Mouse (Mus musculus): ENCODE measurements around the gene Gm49333. TPM values are rescaled to one million over a fixed set of nuclear protein-coding genes. Genes with fewer than 3 reads are reported as not detected.

Gene Gm49333
- polyA plus RNA-seq, 1 experiment from 2014 or later, result 0.32 TPM

MicroRNA genes within 50 kb of the gene (microRNA counts, 519-probe panel; counts per million panel counts)
- microRNA mmu-miR-1224, result 2,632 counts per million, percentile 62 among the panel's probes with 10 or more counts

Small RNA genes within 50 kb of the gene (microRNA-seq; reads per million reads assigned to microRNA genes)
- 2.4 reads per million for gene Mir1224

Other genes with a start within 250 kb of the Gm49333 start
- 105 and 114 TPM in 2 replicates for gene Abcc5, start 185.2 kb upstream of the Gm49333 start, polyA plus RNA-seq (2015; fragmentation: Nextera tagmentation; extraction: Ambion mirVana)
- gene Eif2b5, start 112.8 kb upstream of the Gm49333 start, polyA plus RNA-seq (2015; fragmentation: Nextera tagmentation; extraction: Ambion mirVana), result 101 and 112 TPM in 2 replicates
- gene Dvl3, start 94.6 kb upstream of the Gm49333 start, polyA plus RNA-seq (2015; fragmentation: Nextera tagmentation; extraction: Ambion mirVana), result 31.4 and 35.4 TPM in 2 replicates
- gene Ap2m1, start 76.1 kb upstream of the Gm49333 start, polyA plus RNA-seq (2015; fragmentation: Nextera tagmentation; extraction: Ambion mirVana), result 970 and 989 TPM in 2 replicates
- gene Abcf3, start 63.0 kb upstream of the Gm49333 start, polyA plus RNA-seq (2015; fragmentation: Nextera tagmentation; extraction: Ambion mirVana), result 75.3 TPM in 2 replicates
- gene Vwa5b2, start 22.1 kb upstream of the Gm49333 start, polyA plus RNA-seq (2015; fragmentation: Nextera tagmentation; extraction: Ambion mirVana), result 1.8 and 3.3 TPM in 2 replicates
- 21.1 and 23.9 TPM in 2 replicates for gene Eef1akmt4, start within 50 bp of the Gm49333 start, polyA plus RNA-seq (2015; fragmentation: Nextera tagmentation; extraction: Ambion mirVana)
- gene Alg3, start 125 bp downstream of the Gm49333 start, polyA plus RNA-seq (2015; fragmentation: Nextera tagmentation; extraction: Ambion mirVana), result 36.6 and 41.6 TPM in 2 replicates
- gene Camk2n2, start 9.7 kb downstream of the Gm49333 start, polyA plus RNA-seq (2015; fragmentation: Nextera tagmentation; extraction: Ambion mirVana), result 9.6 and 10.9 TPM in 2 replicates
- 7.1 and 7.8 TPM in 2 replicates for gene Ece2, start 18.2 kb downstream of the Gm49333 start, polyA plus RNA-seq (2015; fragmentation: Nextera tagmentation; extraction: Ambion mirVana)
- 388 and 416 TPM in 2 replicates for gene Psmd2, start 40.0 kb downstream of the Gm49333 start, polyA plus RNA-seq (2015; fragmentation: Nextera tagmentation; extraction: Ambion mirVana)
- 146 and 165 TPM in 2 replicates for gene Eif4g1, start 56.7 kb downstream of the Gm49333 start, polyA plus RNA-seq (2015; fragmentation: Nextera tagmentation; extraction: Ambion mirVana)
- gene Fam131a, start 81.6 kb downstream of the Gm49333 start, polyA plus RNA-seq (2015; fragmentation: Nextera tagmentation; extraction: Ambion mirVana), result 32.5 and 35.4 TPM in 2 replicates
- 101 and 104 TPM in 2 replicates for gene Polr2h, start 106.1 kb downstream of the Gm49333 start, polyA plus RNA-seq (2015; fragmentation: Nextera tagmentation; extraction: Ambion mirVana)
- gene Clcn2, start 106.1 kb downstream of the Gm49333 start, polyA plus RNA-seq (2015; fragmentation: Nextera tagmentation; extraction: Ambion mirVana), result 13.2 and 14.5 TPM in 2 replicates
- gene Chrd, start 121.5 kb downstream of the Gm49333 start, polyA plus RNA-seq (2015; fragmentation: Nextera tagmentation; extraction: Ambion mirVana), result 1.8 and 2.8 TPM in 2 replicates
- gene Thpo, start 122.9 kb downstream of the Gm49333 start, polyA plus RNA-seq (2015; fragmentation: Nextera tagmentation; extraction: Ambion mirVana), result 0.68 and 0.74 TPM in 2 replicates

All from forebrain, embryonic 13.5 days (tissue).